Mouse (Mus musculus) heart, postnatal 0 days (tissue): ENCODE measurements around the gene Tbk1.

Experiments
- CTCF ChIP-seq: IDR thresholded peaks from 2 replicates; pipeline ENCODE4 v1.5.1; 2016; ENCODE audit warnings: antibody characterized with exemption, control low read depth, low read depth
- EP300 ChIP-seq: IDR thresholded peaks from 2 replicates; pipeline ENCODE4 v1.6.1; 2016; ENCODE audit warnings: antibody characterized with exemption, low read depth

- TF ChIP-seq CTCF (no peak), EP300 (0 out of 2 replicates have a peak, but pooled peaks have one; percentile 42)
Measured at GRCm38 (mm10) chr10:121613570-121613969, 27.0 kb upstream of the Tbk1 start.
